Mouse (Mus musculus) retina, adult 2 months (tissue): ENCODE data around the gene Aldh1a2.

Source experiments
- DNase-seq: peaks from one replicate; pipeline ENCODE4 v3.0.0-alpha.2; 2012; ENCODE audit warnings: low read depth, low spot score

Aldh1a2 gene

DNA sequence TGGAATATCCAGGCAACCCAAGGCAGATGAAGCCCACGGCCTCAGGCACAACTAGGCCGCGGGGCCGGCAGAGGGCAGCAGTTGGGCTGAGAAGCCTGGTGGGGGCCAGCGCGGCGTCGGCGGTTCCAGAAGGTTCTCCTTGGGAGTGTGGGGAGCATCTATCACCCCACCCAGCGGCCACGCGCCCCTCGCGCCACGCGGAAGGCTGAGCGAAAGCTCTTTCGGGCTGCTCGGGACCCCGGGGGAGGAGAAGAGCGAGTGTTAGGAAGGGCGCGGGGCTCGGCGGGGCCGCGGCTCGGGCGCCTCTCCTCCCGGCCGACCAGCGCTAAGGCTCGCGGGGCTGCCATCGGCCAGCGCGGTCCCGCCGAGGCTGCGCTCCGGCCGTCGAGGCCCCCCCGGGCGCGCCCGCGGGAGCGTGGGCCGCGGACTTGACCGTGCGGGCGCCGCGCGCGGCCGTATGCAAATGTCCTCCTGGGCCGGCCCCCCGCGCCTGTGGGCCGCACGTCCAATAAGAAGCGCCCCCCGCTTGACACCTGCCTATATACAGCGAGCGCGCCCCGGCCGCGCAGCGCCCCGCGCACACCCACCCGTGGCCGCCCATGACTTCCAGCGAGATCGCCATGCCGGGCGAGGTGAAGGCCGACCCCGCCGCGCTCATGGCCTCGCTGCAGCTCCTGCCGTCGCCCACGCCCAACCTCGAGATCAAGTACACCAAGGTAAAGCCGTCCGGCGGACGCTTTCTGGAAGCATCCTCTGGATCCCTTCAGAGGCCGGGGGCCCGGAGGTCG is at the start of gene Aldh1a2:
TSS of gene Aldh1a2 (plus strand) at position 542 of the 788 bp plus-strand sequence.
- DNase-seq: no peak

DNA sequence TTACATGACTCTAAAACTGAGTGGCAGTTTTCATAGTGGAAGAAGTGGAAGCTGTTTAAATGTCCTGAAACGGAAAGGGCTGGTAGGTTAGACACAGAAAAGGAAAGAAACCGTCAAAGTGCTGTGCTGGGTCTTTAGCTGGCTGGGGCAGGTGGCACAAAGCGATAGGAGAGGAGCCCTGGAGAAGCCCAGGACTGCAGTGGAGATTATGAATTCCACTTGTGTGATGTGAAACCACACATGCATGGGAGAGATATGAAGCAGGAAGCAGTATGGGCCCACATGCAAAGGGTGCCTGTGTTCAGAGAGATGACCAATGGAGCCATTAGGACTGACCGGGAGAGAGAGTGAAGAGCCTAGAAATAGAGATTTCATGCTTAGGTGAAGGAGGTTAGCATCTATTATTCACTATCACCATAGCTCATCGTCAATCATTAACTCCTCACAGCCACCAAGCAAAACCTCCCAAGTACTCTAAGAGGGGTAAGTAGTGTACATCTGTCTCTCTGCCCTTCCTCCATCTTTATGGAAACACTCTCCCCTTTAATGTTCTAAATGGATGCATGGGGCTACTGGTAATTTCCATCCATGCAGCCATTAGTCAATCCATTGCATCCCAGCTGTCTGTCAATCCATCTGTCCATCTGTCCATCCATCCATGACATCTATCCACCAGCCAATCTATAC is 49.4 kb upstream of the Aldh1a2 start:
- no peak for DNase-seq

DNA sequence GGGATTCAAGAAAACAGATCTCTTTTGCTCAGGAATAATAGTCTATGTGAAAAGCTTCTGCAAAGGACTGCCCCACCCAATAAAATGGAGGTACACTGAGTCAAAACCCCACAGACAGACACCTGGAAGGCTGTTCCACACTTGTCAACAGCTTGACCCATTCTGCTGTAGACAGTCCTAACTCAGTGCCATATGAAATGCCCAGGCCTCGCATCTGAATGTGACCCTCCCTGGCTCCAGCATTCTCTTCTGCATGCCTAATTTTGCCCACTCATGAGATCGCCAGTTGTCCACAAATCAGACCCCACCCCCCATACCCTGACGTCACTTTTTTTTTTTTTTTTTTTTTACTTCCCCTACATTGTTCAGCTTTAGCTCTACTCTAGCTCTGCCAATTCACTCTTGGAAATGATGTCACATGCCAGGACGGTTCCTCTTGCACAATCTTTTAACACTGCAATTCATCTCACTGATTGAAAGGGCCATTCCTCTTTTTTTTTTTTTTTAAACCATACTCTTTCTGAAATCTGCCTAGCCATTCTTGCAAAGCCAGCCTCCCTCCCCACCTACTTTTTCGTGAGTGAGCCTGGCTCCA is 48.6 kb upstream of the Aldh1a2 start:
- no peak for DNase-seq

DNA sequence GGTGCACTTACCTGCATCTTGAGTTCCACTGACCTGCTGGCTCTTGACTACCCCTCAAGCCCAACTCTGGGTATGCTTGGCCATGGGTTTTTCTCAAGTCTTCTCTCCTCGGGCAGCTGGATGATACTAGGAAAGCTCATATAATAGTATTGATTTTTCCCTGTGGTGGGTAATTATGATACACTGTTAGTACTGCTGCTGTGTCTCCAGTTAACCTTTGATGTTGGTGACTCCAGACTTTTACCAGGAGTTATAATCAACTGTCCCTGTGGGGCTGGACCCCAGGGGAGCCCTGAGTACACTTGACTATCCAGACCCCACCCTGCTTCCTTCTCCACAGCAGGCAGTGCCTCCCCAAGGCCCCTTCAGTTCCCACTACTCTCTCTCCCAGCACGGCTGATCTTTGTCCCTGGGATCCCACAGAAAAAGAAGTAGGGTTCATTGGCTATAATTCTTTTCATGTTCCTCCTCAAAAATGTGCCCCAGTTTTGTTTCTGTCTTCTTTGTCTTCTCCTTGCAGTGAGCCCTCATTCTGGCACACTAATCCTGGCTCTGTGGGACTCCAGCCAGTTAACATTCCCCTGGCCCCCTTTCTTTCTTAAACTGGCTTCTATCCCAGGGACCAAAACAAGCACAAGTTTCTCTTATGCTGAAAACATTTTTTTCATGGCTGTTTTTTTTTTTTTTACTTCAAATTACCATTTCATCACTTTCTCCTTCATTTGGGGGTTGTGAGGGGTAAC is 47.9 kb upstream of the Aldh1a2 start:
- DNase-seq: no peak

DNA sequence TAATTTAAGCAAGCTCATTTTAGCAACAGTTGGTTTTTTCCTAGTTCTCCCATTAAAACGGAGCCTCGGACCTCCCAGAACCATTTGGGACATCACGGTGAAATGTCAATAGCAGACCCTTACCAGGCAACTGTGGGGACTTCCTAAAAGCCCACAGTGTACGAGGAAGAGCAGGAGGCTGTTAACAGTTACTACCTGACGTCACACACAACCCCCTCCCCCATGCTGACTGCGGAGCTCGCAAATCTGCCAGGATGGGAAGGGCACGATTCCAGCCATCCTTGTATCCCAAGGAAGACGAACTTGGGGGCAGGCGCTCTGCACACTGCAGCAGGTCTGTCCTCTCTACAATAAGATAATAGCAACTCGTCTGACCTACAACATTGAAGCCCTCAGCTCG is 47.1 kb upstream of the Aldh1a2 start, which contains the start of gene Aqp9:
TSS of gene Aqp9 (minus strand) at position 172 of the 400 bp plus-strand sequence.
- no peak for DNase-seq

DNA sequence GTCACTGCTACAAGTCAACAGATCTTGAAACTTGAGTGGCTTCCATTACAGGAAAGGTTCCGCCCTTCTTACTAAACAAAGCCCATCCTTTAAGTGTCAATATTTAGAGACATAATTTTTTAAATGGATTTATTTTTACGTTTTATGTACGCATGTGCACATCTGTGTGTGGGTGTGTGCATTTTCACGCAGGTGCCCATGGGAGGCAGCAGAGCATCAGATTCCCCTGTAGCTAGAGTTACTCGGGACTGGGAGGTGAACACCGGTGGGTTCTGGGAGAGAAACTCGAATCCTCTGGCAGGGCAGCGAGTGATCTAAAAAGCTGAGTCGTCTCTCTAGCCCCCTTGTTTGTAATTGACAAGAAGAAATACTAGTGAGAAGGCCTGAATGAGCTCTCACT is 42.1 kb upstream of the Aldh1a2 start:
- no peak for DNase-seq

DNA sequence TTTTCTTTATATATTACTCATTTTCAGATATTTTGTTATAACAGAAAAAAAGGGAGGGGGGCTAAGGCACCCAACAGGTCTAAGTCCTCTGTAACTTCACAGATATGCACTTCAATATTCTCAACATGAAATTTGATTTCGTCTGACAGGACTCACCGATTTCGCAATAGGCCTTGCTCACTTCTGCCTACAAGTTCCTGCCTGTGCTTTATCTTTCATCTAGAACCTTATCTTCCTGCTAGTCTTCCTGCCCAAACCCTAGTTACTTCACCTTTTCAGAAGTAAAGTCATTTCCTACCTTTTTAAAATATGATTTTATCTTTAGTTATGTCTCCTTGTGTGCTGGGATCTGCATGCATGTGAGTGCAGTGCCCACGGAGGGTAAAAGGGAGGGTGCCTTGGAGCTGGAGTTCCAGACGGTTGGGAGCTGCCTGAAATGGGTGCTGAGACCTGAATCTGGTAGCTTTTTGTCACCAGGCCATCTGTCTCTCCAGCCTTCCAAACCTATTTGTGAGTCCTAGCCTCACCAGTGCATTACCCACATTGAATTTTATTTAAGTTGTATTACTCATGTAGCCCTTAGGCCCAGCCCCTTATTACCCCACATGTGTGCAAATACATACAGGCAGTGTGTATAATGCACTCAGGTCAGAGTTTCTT is 41.1 kb upstream of the Aldh1a2 start:
- no peak for DNase-seq

DNA sequence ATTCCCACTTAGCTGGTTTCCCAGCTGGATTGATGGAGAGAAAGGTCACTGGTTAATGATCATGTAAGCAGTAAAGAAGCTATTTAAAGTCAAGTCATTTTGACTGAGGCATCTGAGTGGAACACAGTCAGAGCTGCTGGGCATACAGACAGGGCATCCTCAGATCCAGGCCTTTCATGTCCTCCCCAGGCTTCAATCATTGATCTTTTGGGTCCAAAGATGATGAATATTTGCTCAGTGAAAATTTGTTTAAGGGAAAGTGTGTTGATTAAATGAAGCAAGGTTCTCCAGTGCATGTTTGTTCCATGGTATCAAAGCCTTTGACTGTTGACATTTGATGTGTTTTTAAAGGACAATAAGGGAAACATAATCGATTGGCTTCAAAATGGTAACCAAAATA is 39.9 kb upstream of the Aldh1a2 start:
- DNase-seq: no peak

DNA sequence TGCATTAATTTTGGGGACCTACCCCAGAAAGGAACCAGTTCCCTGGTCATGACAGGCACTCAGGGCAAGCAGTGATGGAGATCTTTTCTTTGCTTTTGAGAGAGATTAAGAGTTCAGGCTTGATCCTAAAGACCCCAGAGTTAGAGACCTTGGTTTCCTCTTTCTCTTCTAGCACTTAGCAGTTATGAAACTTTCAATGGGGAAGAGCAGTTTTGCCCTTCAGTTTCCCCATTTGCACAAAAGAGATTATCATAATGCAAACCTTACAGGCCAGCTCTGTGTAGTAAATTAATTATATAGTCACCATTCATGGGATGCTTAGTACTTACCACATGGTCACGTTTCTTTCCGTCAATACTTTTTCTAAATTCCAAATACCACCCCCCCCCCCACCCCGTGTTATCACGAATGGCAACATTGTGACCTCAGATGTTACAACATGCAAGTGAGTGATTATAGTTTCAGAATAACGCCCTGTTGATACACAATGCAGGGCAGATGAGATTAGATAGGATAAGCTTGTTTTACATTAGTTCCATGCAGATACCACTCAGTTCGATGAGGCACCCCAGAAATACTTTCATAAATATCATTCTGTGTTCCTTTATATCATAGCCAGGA is 36.2 kb upstream of the Aldh1a2 start:
- DNase-seq: no peak

DNA sequence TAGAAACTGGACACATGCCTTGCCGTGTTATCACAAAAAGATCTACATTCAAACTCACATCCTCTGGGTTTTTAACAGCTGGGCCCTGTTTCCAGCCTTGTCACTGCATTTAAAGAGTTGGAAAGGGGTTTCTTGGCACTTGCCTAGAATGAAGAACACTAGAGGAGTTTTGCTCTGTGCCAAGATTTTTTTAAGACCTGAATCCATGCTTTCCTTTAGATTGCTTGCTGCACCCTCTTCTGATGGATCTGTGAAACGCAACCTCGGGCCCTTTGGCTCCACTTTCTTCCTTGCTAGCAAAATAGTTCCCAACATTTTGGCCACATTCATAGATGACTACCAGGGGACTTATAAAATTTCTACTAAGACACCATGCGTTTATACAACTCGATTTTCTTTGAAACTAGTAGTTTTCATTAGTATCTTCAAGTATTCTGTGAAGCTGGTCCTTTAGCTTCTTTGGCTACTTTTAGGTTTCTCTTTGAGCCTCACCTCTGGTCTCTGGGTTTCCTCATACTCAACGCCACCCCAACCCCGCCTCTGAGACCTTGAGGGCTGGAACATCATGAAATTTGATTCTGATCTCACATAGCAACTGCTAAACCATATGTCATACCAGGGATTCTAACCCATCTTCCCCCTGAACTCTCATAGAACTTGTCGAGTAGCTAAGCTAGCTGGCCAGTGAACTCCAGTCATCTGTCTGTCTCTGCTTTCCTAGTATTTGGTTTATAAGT is 35.5 kb upstream of the Aldh1a2 start:
- no peak for DNase-seq

DNA sequence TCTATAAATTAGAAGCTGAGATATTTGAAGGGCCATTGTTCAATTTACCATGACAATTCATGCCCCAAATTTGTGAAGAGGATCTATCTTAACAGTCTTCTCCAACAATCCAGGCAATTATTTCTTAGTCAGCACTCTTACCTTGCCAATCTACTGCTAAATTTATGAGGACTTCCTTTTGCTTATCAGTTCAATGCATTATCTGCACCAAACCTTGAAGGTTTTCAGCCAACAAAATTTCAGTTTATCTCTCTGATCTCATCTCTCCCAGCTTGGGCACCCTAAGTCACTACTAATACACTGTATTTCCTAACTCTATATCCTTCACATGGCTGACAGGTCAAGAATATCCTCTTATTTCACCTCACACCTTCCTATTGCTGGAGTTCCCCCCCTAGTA is 30.3 kb upstream of the Aldh1a2 start:
- no peak for DNase-seq

DNA sequence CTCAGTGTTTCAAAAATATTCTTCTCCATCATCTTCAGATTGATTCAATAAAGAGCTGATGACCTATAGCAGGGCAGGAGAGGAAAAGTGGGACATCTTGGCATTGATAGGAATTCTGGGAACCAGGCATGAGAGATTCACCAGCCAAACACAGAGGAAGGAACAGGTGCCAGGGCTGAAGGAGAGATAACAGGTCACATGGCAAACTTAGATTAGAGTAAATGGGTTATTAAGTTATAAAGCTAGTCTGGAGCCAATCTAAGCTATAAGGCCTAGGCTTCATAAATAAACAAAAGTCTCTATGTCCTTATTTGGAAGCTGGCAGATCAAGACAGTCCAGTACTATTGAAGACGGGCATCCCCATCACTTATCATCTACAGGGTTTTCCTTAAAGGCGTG is 29.8 kb upstream of the Aldh1a2 start:
- no peak for DNase-seq

DNA sequence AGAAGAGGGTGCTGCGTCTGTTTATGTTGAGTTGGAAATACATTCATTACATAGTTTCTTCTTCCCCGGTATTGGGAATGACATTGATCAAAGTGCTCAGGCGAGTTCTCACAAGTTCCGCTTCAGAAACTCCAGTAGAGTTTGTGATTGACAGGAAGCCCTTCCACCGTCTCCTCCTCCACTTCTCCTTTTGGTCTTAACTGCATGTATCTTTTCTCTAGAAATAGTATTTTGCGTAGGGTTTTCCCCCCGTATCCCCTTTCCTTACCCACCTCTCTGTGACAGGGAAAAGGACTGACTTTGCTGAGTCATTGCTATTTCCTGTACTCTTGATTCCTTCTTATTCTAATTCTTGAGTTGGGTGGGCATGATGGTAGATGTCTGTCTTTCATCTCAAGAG is 28.2 kb upstream of the Aldh1a2 start:
- DNase-seq: no peak

DNA sequence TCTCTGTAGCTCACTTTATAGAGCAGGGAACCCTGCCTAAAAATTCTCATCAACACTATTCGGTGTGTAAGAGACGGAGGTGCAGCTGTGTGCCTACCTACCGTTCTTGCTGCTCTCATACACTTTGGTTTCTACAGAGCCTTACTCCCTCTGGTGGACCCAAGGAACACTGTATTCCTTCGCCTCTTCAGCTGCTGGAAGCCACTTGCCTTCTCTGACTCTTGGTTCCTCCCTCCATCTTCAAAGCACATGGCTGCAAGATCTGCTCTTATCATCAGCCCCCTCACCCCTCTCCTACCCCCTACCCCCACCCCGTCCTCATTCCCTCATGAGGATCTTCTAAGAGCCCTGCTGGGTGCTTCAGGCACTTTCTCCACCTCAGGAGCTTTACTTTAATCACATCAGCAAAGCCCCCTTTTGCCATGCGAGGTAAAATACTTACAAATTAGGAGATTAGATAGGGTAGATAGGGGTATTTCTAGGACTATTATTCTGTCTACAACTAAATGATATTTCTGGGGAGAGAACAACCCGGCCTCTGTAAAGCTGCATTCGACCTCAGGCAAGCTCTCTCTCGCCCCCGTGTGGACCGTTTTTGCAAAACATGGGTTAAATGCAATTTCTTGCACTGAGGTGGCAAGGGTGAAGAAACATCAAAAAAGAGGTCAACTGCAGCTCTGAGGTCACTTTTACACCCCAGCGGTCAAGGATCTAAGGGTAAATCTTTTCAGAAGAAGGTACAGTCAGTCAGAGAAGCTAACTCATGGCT is 26.8 kb upstream of the Aldh1a2 start:
- peak; percentile 25 for DNase-seq

DNA sequence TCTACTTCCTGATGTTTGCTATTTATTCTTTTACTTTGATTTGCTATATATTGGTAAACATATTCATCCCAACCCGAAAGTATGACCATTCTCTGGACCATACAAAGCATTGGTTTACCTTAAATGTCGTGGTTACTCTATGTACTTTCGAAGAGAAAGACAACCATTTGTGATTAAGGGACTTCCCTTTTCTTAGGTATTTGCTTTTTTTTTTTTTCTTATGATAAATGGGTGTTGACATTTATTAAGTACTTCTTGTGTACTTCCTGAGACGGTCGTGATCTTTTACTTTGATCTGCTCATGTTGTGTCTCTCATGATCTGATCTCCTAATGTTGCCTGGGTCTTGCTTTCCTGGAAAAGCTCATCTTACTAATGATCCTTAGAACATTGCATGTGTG is 16.8 kb upstream of the Aldh1a2 start:
- DNase-seq: no peak

DNA sequence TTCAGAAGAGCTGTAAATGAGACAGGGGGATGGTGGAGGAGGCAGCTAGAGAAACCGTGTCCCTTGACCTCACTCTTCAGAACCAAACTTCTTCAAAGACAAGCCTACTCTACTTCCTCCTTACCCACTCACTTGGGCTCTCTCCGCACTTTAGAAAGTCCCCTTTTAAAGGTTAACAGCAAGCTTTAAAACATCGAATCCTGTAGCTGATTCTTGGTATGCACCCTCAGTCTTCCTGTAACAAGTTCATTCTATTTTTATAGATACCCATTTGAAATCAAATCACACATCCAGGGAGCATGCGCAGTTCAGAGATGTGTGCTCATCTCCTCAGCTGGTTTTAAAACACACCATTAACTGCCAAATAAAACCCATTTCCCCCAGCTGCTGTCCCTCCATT is 13.3 kb upstream of the Aldh1a2 start:
- DNase-seq: no peak

DNA sequence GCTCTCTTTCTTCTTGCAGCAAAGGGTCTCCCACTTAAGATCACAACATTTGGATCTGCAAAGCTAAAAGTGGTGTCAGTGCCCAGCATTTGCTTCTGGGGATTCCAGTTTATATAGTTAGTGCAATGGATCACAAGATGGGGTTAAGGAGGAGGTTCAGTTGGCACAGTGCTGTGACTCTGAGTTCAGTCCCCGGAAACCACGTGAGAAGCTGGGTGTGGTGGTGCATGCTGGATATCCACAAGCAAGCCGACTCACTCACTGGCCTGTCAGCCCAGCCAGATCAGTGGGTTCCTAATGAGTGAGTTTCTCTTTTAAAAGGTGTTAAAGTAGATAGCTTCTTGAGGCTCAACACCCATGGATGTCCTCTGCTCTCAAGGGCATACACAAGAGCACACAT is 6.3 kb upstream of the Aldh1a2 start:
- no peak for DNase-seq

DNA sequence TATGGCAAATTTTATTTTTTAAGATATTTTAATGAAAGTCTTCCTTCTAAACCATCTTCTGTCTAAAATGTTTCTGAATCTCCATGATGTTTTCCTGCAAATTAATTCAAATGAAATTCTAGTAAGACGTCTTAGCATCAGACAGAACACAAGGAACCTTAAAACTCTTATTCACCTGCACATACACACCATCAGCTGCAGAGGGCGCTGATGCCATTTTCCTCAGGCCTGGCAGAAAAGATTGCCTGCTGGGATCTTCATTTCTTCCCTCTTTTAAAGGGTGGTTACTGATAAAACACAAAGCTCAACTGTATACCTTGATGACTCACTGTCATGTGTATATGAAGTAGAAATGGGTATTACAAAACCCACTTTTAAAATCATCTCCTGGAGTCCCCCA is 4.7 kb upstream of the Aldh1a2 start:
- no peak for DNase-seq

DNA sequence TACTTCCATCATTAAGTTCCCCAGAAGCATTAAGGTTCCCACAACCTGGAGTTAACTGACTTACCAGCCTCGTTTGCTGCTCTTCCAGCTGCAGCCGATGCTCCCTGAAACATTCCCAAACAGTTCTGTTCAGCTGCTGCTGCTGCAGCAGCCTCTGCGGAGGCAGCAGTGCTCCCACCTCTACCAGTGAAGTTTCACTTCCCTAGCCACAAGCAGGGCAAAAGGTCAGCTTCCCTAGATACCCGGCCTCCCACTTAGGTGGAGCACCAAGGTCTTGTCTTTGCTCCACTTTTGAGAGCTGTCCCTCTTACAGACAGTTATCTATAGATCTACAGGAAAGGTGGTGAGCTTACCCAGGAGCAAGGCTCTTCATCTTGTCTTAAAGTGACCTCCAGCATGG is 2.0 kb upstream of the Aldh1a2 start:
- DNase-seq: no peak
